Mouse (Mus musculus) liver, adult 2 months (tissue): Measurements from ENCODE around the gene Chd6.

ENCODE experiments used
- CTCF ChIP-seq: fragments of 200-500 bp; IDR thresholded peaks from 2 replicates; pipeline ENCODE4 v1.5.1; 2011; ENCODE audit warnings: low read depth, low read length, control low read depth
- POLR2A ChIP-seq: fragments of 200-500 bp; IDR thresholded peaks from 2 replicates; pipeline ENCODE4 v1.6.1; 2011; ENCODE audit warnings: low read length, control low read depth; ENCODE audit not compliant: insufficient read depth; ENCODE audit errors: extremely low read depth

DNA sequence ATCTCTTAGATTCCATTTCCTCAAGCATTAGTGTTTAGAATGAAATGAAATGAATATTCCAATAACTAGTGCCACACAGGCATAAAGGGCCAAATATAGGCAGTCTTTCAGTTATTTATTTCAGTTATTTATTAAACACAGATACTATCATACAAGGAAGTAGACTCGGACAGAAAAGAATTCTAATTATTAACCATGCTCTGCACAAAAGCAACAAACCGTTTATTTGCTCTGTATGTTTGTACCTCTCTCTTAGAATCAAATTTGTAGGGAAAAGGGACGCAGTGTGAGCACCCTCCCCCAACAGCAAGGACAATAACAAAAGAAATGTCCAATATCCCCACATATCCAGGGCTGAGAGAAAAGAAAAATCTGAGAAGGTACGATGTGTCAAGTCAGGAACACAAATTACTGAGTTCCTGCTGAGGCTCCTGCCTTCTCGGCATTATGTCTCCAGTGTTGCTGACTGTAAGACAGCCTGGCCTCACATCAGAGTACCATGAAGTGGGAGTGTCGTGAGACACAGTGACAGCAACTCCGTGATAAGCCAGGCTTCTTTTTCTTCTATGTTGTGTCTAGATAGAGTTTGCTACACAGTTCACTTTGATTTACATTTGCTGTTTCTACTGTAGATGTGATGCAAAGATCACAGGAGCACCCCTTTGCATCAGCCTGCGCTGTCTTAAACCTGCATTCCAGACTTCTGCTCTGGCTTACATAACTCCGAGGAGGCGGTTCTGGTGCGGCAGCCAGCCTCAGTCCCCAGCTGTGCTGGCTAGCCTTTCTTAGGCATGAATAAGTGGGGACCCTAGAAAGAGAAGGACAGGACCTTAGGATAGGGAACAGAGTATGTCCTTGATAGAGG, 30.0 kb upstream of the Chd6 start:
- TF ChIP-seq CTCF, result no peak
- no peak for TF ChIP-seq POLR2A
